Mouse (Mus musculus): ENCODE results near the gene Btbd9. TPM values are rescaled to one million over a fixed set of nuclear protein-coding genes. Genes with fewer than 3 reads are reported as not detected.

Gene Btbd9
- polyA plus RNA-seq, 1 experiment = 21.6 TPM

DNA sequence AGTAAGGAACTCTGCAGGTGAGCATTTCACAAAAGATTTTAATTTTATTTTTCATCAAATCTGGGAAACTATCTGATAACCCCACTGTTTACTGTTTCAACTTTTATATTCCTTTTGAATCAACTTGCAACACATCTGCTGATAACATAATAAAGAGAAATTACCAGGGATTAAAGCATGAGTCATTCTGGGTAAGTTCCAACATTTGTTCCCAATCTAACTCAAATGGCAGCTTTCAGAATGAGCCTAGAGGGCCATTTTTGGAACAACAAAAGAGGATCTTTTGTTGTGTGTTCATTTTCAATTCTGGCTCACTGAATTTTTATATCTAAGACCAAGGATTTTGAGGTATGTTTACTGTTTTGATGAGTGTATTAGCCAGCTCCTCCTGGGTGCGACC is 185.1 kb downstream of the Btbd9 start:
- Histone ChIP-seq H3K4me1 (ENCODE audit: control insufficient read depth, insufficient read depth, low read length) (no peaks in the 10 kb centered on the region), H3K9ac (ENCODE audit: low read depth, poor library complexity, severe bottlenecking) (no peak overlapping the region), H3K4me3 (ENCODE audit: low read depth, low read length) (no peak overlapping the region), H3K27ac (ENCODE audit: insufficient read depth, low read length) (no peak overlapping the region), H3K36me3 (ENCODE audit: control insufficient read depth, insufficient read depth, low read length, poor library complexity, severe bottlenecking) (no peaks in the 10 kb centered on the region), H3K27me3 (ENCODE audit: control insufficient read depth, insufficient read depth, low read length, poor library complexity, severe bottlenecking) (no peaks in the 10 kb centered on the region), H3K9me3 (replicated peaks; ENCODE audit: control insufficient read depth, insufficient read depth, low read length, poor library complexity, severe bottlenecking) (no peaks in the 10 kb centered on the region)
- TF ChIP-seq EP300 (IDR thresholded peaks at IDR 0.05; ENCODE audit: insufficient read depth, low read depth, low read length) = no peak
- no peak for TF ChIP-seq POLR2A (IDR thresholded peaks at IDR 0.05; ENCODE audit: insufficient read depth, low read length)

- Histone ChIP-seq H3K4me1 (ENCODE audit: control insufficient read depth, insufficient read depth, low read length) (no peaks in the 10 kb centered on the region), H3K27me3 (ENCODE audit: control insufficient read depth, insufficient read depth, low read length, poor library complexity, severe bottlenecking) (no peaks in the 10 kb centered on the region), H3K36me3 (ENCODE audit: control insufficient read depth, insufficient read depth, low read length, poor library complexity, severe bottlenecking) (no peaks in the 10 kb centered on the region), H3K27ac (ENCODE audit: insufficient read depth, low read length) (no peak overlapping the region), H3K9ac (ENCODE audit: low read depth, poor library complexity, severe bottlenecking) (no peak overlapping the region), H3K4me3 (ENCODE audit: low read depth, low read length) (no peak overlapping the region), H3K9me3 (replicated peaks; ENCODE audit: control insufficient read depth, insufficient read depth, low read length, poor library complexity, severe bottlenecking) (no peaks in the 10 kb centered on the region)
- TF ChIP-seq POLR2A (IDR thresholded peaks at IDR 0.05; ENCODE audit: insufficient read depth, low read length) = no peak
- TF ChIP-seq CTCF (IDR thresholded peaks at IDR 0.05; ENCODE audit: low read depth, low read length) = no peak
- no peak for TF ChIP-seq EP300 (IDR thresholded peaks at IDR 0.05; ENCODE audit: insufficient read depth, low read depth, low read length)
Measured at GRCm38 (mm10) chr17:30389686-30390085, 186.6 kb downstream of the Btbd9 start.

DNA sequence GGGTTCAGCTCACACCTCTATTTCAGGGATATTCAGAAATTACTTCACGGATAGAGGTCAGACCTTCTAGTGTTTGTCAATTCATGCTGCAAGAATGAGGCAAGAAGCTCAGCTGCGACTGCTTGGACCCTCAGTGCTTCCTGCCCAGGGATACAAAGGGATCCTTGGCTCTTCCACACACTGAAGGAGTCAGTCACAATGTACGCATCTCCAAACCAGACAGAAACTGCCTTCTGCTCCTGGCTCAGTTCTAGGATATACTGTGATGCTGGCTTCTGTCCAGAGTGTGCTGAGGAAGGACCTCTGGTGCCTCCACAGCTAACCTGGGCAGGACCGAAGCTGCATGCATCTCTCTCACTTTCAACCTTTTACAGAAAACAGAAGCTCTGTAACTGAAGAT is 187.5 kb downstream of the Btbd9 start:
- no peak for TF ChIP-seq EP300 (IDR thresholded peaks at IDR 0.05; ENCODE audit: insufficient read depth, low read depth, low read length)
- no peak for TF ChIP-seq POLR2A (IDR thresholded peaks at IDR 0.05; ENCODE audit: insufficient read depth, low read length)
- no peak for TF ChIP-seq CTCF (IDR thresholded peaks at IDR 0.05; ENCODE audit: low read depth, low read length)
- Histone ChIP-seq H3K4me3 (ENCODE audit: low read depth, low read length) (no peak overlapping the region), H3K9ac (ENCODE audit: low read depth, poor library complexity, severe bottlenecking) (no peak overlapping the region), H3K36me3 (ENCODE audit: control insufficient read depth, insufficient read depth, low read length, poor library complexity, severe bottlenecking) (no peaks in the 10 kb centered on the region), H3K9me3 (replicated peaks; ENCODE audit: control insufficient read depth, insufficient read depth, low read length, poor library complexity, severe bottlenecking) (no peaks in the 10 kb centered on the region), H3K27me3 (ENCODE audit: control insufficient read depth, insufficient read depth, low read length, poor library complexity, severe bottlenecking) (no peaks in the 10 kb centered on the region), H3K4me1 (ENCODE audit: control insufficient read depth, insufficient read depth, low read length) (no peaks in the 10 kb centered on the region), H3K27ac (ENCODE audit: insufficient read depth, low read length) (no peak overlapping the region)

DNA sequence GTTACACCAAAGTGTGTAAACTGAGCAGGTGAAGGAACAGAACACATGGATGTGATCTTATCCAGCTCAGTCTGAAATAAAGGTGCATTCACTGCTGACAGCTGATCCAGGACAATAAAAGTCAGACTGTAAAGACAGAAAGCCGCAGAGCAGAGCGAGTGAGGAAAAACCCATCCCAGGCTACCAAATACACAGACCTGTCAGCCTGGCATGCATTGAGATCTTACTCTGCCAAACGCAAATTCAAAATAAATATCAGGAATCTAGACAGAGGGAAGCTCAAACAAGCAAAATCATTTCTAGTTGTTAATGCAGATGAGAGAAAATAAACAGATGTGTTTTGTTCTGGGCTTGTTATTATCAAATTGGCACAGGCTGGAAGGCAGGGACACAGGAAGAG is 187.9 kb downstream of the Btbd9 start:
- Histone ChIP-seq H3K4me1 (ENCODE audit: control insufficient read depth, insufficient read depth, low read length) (no peaks in the 10 kb centered on the region), H3K36me3 (ENCODE audit: control insufficient read depth, insufficient read depth, low read length, poor library complexity, severe bottlenecking) (no peaks in the 10 kb centered on the region), H3K27ac (ENCODE audit: insufficient read depth, low read length) (no peak overlapping the region), H3K4me3 (ENCODE audit: low read depth, low read length) (no peak overlapping the region), H3K27me3 (ENCODE audit: control insufficient read depth, insufficient read depth, low read length, poor library complexity, severe bottlenecking) (no peaks in the 10 kb centered on the region), H3K9me3 (replicated peaks; ENCODE audit: control insufficient read depth, insufficient read depth, low read length, poor library complexity, severe bottlenecking) (no peaks in the 10 kb centered on the region), H3K9ac (ENCODE audit: low read depth, poor library complexity, severe bottlenecking) (no peak overlapping the region)
- no peak for TF ChIP-seq CTCF (IDR thresholded peaks at IDR 0.05; ENCODE audit: low read depth, low read length)
- TF ChIP-seq EP300 (IDR thresholded peaks at IDR 0.05; ENCODE audit: insufficient read depth, low read depth, low read length) = no peak
- TF ChIP-seq POLR2A (IDR thresholded peaks at IDR 0.05; ENCODE audit: insufficient read depth, low read length) = no peak

DNA sequence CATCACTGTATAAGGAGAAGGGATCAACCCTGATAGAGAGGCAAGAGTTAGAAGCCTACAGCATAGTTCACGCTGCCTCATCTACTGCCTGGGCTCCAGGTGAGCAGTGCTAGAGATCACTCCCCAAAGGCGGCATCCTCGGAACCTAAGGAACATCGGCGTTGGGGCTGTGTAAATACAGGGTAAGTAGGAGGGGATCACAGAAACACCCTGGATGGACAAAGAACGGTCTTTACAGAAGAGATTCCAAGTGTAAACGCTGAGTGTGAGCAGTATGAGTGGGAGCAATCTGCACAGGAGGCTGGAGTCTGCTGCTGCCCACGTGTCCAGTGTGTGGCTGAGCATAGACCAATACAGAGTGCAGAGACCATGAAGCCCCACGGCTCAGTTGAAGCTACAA is 190.0 kb downstream of the Btbd9 start:
- H3K9ac ChIP-seq (ENCODE audit: low read depth, poor library complexity, severe bottlenecking) = no peak overlapping the region
- no peaks in the 10 kb centered on the region for H3K9me3 ChIP-seq (replicated peaks; ENCODE audit: control insufficient read depth, insufficient read depth, low read length, poor library complexity, severe bottlenecking)
- H3K27ac ChIP-seq (ENCODE audit: insufficient read depth, low read length) = no peak overlapping the region
- no peaks in the 10 kb centered on the region for H3K27me3 ChIP-seq (ENCODE audit: control insufficient read depth, insufficient read depth, low read length, poor library complexity, severe bottlenecking)
- H3K36me3 ChIP-seq (ENCODE audit: control insufficient read depth, insufficient read depth, low read length, poor library complexity, severe bottlenecking) = no peaks in the 10 kb centered on the region
- no peaks in the 10 kb centered on the region for H3K4me1 ChIP-seq (ENCODE audit: control insufficient read depth, insufficient read depth, low read length)
- no peak overlapping the region for H3K4me3 ChIP-seq (ENCODE audit: low read depth, low read length)
- TF ChIP-seq POLR2A (IDR thresholded peaks at IDR 0.05; ENCODE audit: insufficient read depth, low read length) (no peak), CTCF (IDR thresholded peaks at IDR 0.05; ENCODE audit: low read depth, low read length) (no peak), EP300 (IDR thresholded peaks at IDR 0.05; ENCODE audit: insufficient read depth, low read depth, low read length) (no peak)

DNA sequence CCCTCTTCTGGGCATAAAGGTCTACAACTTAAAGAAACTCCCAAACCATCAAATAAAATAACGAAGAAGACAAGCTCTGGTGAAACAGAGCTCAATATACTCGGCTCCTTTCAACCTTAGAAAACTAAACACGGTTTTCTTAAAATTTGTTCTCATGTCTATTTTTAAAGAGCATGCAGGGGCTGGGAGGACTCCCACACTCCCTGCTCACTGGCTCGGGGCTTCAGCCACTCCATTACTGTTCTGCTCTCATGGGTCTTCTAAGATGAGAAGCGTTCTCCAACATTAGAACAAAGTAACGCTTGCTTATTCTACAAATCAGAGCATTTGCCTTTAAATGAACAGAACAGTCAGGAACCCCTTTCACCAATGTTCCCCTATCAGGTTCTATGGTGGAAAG is 192.6 kb downstream of the Btbd9 start:
- Histone ChIP-seq H3K9ac (ENCODE audit: low read depth, poor library complexity, severe bottlenecking) (no peak overlapping the region), H3K27ac (ENCODE audit: insufficient read depth, low read length) (no peak overlapping the region), H3K36me3 (ENCODE audit: control insufficient read depth, insufficient read depth, low read length, poor library complexity, severe bottlenecking) (no peaks in the 10 kb centered on the region), H3K4me3 (ENCODE audit: low read depth, low read length) (no peak overlapping the region), H3K9me3 (replicated peaks; ENCODE audit: control insufficient read depth, insufficient read depth, low read length, poor library complexity, severe bottlenecking) (no peaks in the 10 kb centered on the region), H3K27me3 (ENCODE audit: control insufficient read depth, insufficient read depth, low read length, poor library complexity, severe bottlenecking) (no peaks in the 10 kb centered on the region), H3K4me1 (ENCODE audit: control insufficient read depth, insufficient read depth, low read length) (no peaks in the 10 kb centered on the region)
- TF ChIP-seq CTCF (IDR thresholded peaks at IDR 0.05; ENCODE audit: low read depth, low read length) (no peak), EP300 (IDR thresholded peaks at IDR 0.05; ENCODE audit: insufficient read depth, low read depth, low read length) (no peak), POLR2A (IDR thresholded peaks at IDR 0.05; ENCODE audit: insufficient read depth, low read length) (no peak)
